Mouse (Mus musculus): ENCODE measurements at regions not wholly inside any gene's neighbourhood (a gene's known extent, or its start where the extent isn't known, plus 50 kb on each side); places are given as distances from the start of the nearest gene placed in this dataset.

- TF ChIP-seq USF1 (IDR thresholded peaks at IDR 0.05; ENCODE audit: low read depth) = no peak
- no peak for TF ChIP-seq CTCF (IDR thresholded peaks at IDR 0.05; ENCODE audit: control insufficient read depth, insufficient read depth, insufficient read length)
- no peak for TF ChIP-seq MYOD1 (IDR thresholded peaks at IDR 0.05; ENCODE audit: control insufficient read depth, insufficient read length, low read depth)
- no peak for TF ChIP-seq MAX (IDR thresholded peaks at IDR 0.05)
- TF ChIP-seq MYOG (IDR thresholded peaks at IDR 0.05; ENCODE audit: control insufficient read depth, extremely low read depth, insufficient read length) = no peak
- no peak for TF ChIP-seq CEBPB (IDR thresholded peaks at IDR 0.05; ENCODE audit: low read depth)
- no peak for TF ChIP-seq FOSL1 (IDR thresholded peaks at IDR 0.05; ENCODE audit: insufficient read depth, low read length, poor library complexity, severe bottlenecking)
These were observed 99.2 kb downstream of the Hhipl2 start for GRCm38 (mm10) chr1:183517236-183517635.
